Mouse (Mus musculus) small intestine, adult 2 months (tissue): ENCODE results near the gene Ccl3. TPM values are rescaled to one million over a fixed set of nuclear protein-coding genes. Genes with fewer than 3 reads are reported as not detected.

Experiments used
- H3K27ac ChIP-seq: fragments of 200-500 bp; 2 replicates; pipeline ENCODE4 v1.5.1; 2012; ENCODE audit warnings: low read depth, low read length, control low read depth, inconsistent platforms; ENCODE audit not compliant: insufficient read depth
- H3K27me3 ChIP-seq: fragments of 200-500 bp; 2 replicates; pipeline ENCODE4 v1.6.1; 2012; ENCODE audit warnings: mild to moderate bottlenecking, moderate library complexity, low read length, inconsistent platforms; ENCODE audit not compliant: control insufficient read depth, insufficient read depth
- H3K36me3 ChIP-seq: fragments of 200-500 bp; 2 replicates; pipeline ENCODE4 v1.6.1; 2012; ENCODE audit warnings: mild to moderate bottlenecking, low read length, control low read depth, inconsistent platforms; ENCODE audit not compliant: control insufficient read depth, insufficient read depth
- H3K4me1 ChIP-seq: fragments of 200-500 bp; 2 replicates; pipeline ENCODE4 v1.6.1; 2012; ENCODE audit warnings: low read length, inconsistent platforms, mixed read lengths; ENCODE audit not compliant: control insufficient read depth, insufficient read depth, insufficient read length
- H3K4me3 ChIP-seq: fragments of 200-500 bp; 2 replicates; pipeline ENCODE4 v1.5.1; 2012; ENCODE audit warnings: low read depth, mild to moderate bottlenecking, control low read depth, inconsistent platforms, low read length, moderate library complexity
- CTCF ChIP-seq: fragments of 200-500 bp; IDR thresholded peaks from 2 replicates; pipeline ENCODE4 v1.5.1; 2012; ENCODE audit warnings: low read depth, mild to moderate bottlenecking, control low read depth, inconsistent platforms, low read length, moderate library complexity, mixed read lengths; ENCODE audit not compliant: insufficient replicate concordance, insufficient read length; ENCODE audit errors: extremely low read depth
- POLR2A ChIP-seq: fragments of 200-500 bp; IDR thresholded peaks from 2 replicates; pipeline ENCODE4 v1.6.1; 2012; ENCODE audit warnings: low read depth, mild to moderate bottlenecking, control low read depth, inconsistent platforms, low read length, moderate library complexity
- WGBS: fragments of 180-500 bp; shearing (Covaris S2); methylation state at CpG from one replicate; pipeline ENCODE4 v1.1.7; 2018; 5-methylcytosine and 5-hydroxymethylcytosine counted together
- polyA plus RNA-seq: library from polyadenylated mRNA; depleted of rRNA; stranded (reverse); fragments of >200 nt; gene quantifications from 2 replicates; pipeline ENCODE4 v1.2.3, GENCODE M21; 2012; rRNA removed

The Ccl3 gene
- polyA plus RNA-seq, 1 experiment: 3.6 TPM

- Histone ChIP-seq H3K36me3 (no peaks in the 10 kb centered on the region), H3K27me3 (no peaks in the 10 kb centered on the region), H3K4me3 (no peak overlapping the region), H3K27ac (peak overlapping the region; percentile 36; the same call in 1 of the 2 replicates), H3K4me1 (peaks cover 2% of the 10 kb centered on the region; the same call in 1 of the 2 replicates)
- WGBS: 92% methylated on average over 4 of the region's 4 CpGs
- TF ChIP-seq CTCF (no peak), POLR2A (no peak)
Observed at GRCm38 (mm10) chr11:83604698-83605097, 44.5 kb downstream of the Ccl3 start.

GRCm38 (mm10) chr11:83603399-83603798 is 45.8 kb downstream of the Ccl3 start:
- Histone ChIP-seq H3K27ac (no peak overlapping the region), H3K4me1 (peaks cover 4% of the 10 kb centered on the region; the same call in 1 of the 2 replicates), H3K4me3 (no peak overlapping the region), H3K36me3 (no peaks in the 10 kb centered on the region), H3K27me3 (no peaks in the 10 kb centered on the region)
- no peak for TF ChIP-seq CTCF
- no peak for TF ChIP-seq POLR2A
- 91% methylated on average over 3 of the region's 3 CpGs for WGBS

GRCm38 (mm10) chr11:83600576-83600975 is 48.6 kb downstream of the Ccl3 start:
- no peak overlapping the region for H3K4me3 ChIP-seq
- WGBS: 82% methylated on average over 2 of the region's 2 CpGs
- no peak for TF ChIP-seq CTCF
- TF ChIP-seq POLR2A: no peak
- H3K27ac ChIP-seq: no peak overlapping the region
- H3K4me1 ChIP-seq: peaks cover 4% of the 10 kb centered on the region; the same call in 1 of the 2 replicates
- no peaks in the 10 kb centered on the region for H3K27me3 ChIP-seq
- no peaks in the 10 kb centered on the region for H3K36me3 ChIP-seq

- no peaks in the 10 kb centered on the region for H3K36me3 ChIP-seq
- WGBS: 71% methylated on average over 3 of the region's 3 CpGs
- no peak overlapping the region; the same call in 1 of the 2 replicates for H3K27ac ChIP-seq
- H3K4me1 ChIP-seq: peaks cover 4% of the 10 kb centered on the region; the same call in 1 of the 2 replicates
- H3K27me3 ChIP-seq: no peaks in the 10 kb centered on the region
- TF ChIP-seq POLR2A (no peak), CTCF (no peak)
- no peak overlapping the region for H3K4me3 ChIP-seq
Observed at GRCm38 (mm10) chr11:83598991-83599390, 50.2 kb downstream of the Ccl3 start.

GRCm38 (mm10) chr11:83598207-83598837 is 50.8 kb downstream of the Ccl3 start:
- Histone ChIP-seq H3K27me3 (no peaks in the 10 kb centered on the region), H3K36me3 (no peaks in the 10 kb centered on the region), H3K4me3 (no peak overlapping the region), H3K4me1 (peaks cover 4% of the 10 kb centered on the region; the same call in 1 of the 2 replicates), H3K27ac (no peak overlapping the region)
- 79% methylated on average over 3 of the region's 3 CpGs for WGBS
- no peak for TF ChIP-seq CTCF

Other genes with a start within 250 kb of the Ccl3 start
- 0.80 and 0.93 TPM in 2 replicates for gene Rasl10b, start 240.2 kb downstream of the Ccl3 start, polyA plus RNA-seq
- 0.06 and 0.18 TPM in 2 replicates for gene Gas2l2, start 219.9 kb downstream of the Ccl3 start, polyA plus RNA-seq
- gene 1700020L24Rik, start 211.7 kb downstream of the Ccl3 start, polyA plus RNA-seq: 0.94 and 1.4 TPM in 2 replicates
- gene Mmp28, start 186.3 kb downstream of the Ccl3 start, polyA plus RNA-seq: 10.5 and 12.0 TPM in 2 replicates
- gene Taf15, start 176.3 kb downstream of the Ccl3 start, polyA plus RNA-seq: 2.6 and 6.1 TPM in 2 replicates
- gene Heatr9, start 127.2 kb downstream of the Ccl3 start, polyA plus RNA-seq: not detected in 2 replicates
- gene Ccl5, start 118.8 kb downstream of the Ccl3 start, polyA plus RNA-seq: 828 and 1,080 TPM in 2 replicates
- 1.2 and 3.7 TPM in 2 replicates for gene Ccl9, start 70.7 kb downstream of the Ccl3 start, polyA plus RNA-seq
- gene Ccl6, start 56.3 kb downstream of the Ccl3 start, polyA plus RNA-seq: 11.0 and 32.1 TPM in 2 replicates
- gene Rpl9-ps1, start 3.7 kb downstream of the Ccl3 start, polyA plus RNA-seq: not detected in 2 replicates
- 2.6 and 10.0 TPM in 2 replicates for gene Ccl4, start 13.2 kb upstream of the Ccl3 start, polyA plus RNA-seq
- gene Wfdc17, start 54.6 kb upstream of the Ccl3 start, polyA plus RNA-seq: 0.99 and 1.2 TPM in 2 replicates
- 10.4 TPM in 1 of 2 replicates, not detected in the other for gene Wfdc18, start 59.7 kb upstream of the Ccl3 start, polyA plus RNA-seq
- gene Wfdc21, start 97.6 kb upstream of the Ccl3 start, polyA plus RNA-seq: 0.86 TPM in 1 of 2 replicates, not detected in the other
- gene Heatr6, start 104.3 kb upstream of the Ccl3 start, polyA plus RNA-seq: 10.3 and 27.4 TPM in 2 replicates
- 10.9 and 23.3 TPM in 2 replicates for gene Hnf1b, start 200.7 kb upstream of the Ccl3 start, polyA plus RNA-seq